Mouse (Mus musculus): Measurements from ENCODE around the gene Rps19bp1. TPM values are rescaled to one million over a fixed set of nuclear protein-coding genes. Genes with fewer than 3 reads are reported as not detected.

Rps19bp1 gene
- total RNA-seq (2015; ENCODE audit: low replicate concordance), result 15.4 and 16.5 TPM in 2 replicates
- 5.0 and 10.1 TPM in 2 replicates for total RNA-seq (2017; ENCODE audit: low replicate concordance)

DNA sequence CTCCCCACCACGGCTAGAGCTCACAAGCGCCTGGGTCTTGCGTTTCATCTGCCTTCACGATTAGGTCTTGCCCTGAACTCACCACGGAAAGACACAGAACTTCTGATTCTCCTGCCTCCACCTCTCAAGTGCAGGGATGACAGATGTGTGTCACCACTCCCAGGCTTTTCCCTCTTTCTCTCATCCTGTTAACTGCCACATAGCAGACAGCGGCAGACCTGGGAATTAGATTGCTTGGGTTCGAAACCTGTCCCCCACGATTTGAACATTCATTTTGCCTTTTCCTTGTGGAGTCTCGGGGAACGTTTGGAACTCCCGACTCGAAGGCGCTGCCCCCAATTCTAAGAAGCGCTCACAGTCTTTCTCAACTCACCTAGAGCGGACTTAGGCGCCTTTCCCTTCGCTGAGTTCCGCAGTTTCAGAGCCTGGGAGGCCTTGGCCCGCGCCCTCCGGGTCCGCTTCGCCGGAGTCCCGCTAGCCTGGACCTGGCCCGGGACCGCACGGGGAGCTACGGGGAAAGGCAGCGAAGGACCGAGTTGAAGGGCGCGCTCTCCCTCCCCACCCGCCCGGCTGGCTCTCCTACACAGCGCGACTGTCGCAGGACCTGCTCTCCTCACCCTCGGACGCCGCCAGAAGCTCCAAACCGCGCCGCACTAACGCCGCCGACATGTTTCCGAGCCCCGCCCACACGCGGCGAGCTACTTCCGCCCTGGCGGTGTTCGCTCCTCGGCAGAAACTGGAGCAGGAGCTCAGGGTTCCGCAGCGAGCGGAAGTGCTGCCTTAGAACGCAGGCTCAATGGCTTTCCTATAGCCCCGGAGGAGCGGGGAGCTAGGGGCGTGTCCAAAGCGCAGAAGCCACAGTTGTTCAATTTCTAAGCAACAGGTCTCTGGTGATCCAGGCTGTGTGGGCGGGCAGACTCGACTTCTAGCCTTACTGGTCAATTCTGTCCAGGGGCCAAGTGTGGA lies at the start of gene Rps19bp1:
Gene Rps19bp1, minus strand, starts transcription at position 706 of the 966 bp plus-strand sequence.
- peak; percentile 95 for ATAC-seq (replicated peaks; ENCODE audit: low FRiP score, poor library complexity, severe bottlenecking)

DNA sequence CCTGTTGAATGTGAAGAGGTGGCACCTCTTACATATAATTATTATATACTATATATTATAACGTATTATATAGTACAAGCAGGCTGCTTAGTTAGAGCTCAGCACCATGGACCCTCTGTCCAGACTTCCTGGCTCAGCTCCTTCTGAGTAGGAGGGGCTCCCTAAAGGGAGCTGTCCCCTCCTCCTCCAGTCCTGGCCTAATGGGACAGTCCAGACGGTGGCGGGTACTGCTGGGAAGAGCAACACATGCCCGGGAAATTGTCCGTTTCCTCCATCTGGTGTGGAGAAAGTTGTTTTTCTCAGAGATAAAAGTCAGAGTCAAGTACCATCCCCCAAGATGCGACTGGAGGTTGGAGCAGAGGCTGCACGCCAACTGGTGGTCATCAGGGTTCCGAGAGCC lies 42.0 kb upstream of the Rps19bp1 start:
- no peak for ATAC-seq (replicated peaks; ENCODE audit: low FRiP score, poor library complexity, severe bottlenecking)

DNA sequence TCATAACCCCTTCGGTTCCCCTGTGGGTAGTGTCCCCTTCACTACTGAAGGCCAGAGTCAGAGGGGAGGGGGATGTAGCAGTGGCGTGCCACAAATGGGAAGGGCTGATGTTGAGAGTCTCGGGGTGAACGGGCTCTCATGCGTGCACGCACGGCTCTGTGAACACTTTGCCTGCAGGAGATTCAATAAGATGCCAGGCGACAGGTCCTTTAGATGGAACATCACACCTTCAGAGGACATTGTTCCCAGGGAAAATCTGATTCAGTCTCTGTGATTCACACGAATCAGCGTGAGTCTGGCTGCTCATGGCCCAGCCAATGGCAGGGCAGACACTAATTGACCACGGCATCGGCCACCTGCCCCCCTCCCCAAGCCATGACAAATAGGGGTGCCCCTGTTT lies 40.1 kb upstream of the Rps19bp1 start:
- ATAC-seq (replicated peaks; ENCODE audit: low FRiP score, poor library complexity, severe bottlenecking), result no peak

DNA sequence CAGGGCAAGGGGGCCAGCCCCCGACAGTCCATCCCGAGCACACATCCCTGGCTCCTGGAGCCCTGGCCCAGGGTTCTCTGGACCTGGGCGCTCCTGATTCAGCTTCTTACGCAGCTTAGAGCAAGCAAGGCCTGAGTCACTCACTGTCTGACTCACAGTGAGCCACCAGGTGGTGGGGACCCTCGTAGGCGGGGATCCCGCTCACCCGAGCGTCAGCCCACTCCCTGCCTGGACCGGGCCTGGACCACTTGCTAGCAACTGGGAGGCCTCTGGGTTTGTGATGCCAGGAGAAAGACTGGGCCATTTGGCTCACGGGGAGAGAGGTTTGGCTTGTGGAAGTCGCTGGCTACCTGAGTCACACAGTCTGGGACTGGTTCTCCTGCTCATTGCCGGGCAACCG lies 39.7 kb upstream of the Rps19bp1 start:
- ATAC-seq (replicated peaks; ENCODE audit: low FRiP score, poor library complexity, severe bottlenecking), result no peak

DNA sequence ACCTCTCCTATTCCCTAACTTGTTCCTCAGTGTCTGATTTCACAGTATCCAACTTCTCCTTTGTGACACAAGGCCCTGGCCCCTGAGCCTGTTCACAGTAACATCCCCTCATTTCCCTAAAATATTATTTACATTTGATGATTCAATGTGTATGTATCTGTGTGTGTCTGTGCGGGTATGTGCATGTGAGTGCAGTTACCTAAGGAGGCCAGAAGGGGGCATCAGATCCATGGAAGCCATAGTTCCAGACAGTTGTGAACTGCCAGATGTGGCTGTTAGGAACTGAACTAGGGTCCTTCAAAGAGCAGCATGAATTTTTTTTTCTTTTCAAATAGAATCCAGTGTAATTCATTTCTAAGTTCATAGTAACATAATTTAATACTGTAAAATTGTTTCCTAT lies 33.0 kb upstream of the Rps19bp1 start:
- no peak for ATAC-seq (replicated peaks; ENCODE audit: low FRiP score, poor library complexity, severe bottlenecking)

DNA sequence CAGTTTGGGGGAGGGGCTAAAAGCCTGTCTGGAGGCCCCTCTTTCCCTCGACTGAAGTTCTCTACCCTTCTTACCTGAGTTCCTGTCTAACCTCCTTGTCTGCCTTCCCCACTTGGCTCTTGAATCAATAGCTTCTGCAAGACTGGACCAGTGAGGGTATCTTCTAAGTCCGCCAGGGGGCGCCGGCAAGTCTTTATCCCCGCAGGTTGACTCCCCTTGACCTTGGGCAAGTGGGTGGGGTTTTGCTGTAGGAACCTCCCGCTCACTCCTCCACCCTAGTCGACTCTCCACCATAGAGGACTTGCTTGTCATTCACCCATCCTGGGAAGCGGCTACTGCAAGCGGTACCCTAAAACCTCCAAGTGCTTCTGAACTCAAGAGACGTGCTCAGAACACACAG lies 25.3 kb upstream of the Rps19bp1 start:
- ATAC-seq (replicated peaks; ENCODE audit: low FRiP score, poor library complexity, severe bottlenecking), result peak; percentile 63

DNA sequence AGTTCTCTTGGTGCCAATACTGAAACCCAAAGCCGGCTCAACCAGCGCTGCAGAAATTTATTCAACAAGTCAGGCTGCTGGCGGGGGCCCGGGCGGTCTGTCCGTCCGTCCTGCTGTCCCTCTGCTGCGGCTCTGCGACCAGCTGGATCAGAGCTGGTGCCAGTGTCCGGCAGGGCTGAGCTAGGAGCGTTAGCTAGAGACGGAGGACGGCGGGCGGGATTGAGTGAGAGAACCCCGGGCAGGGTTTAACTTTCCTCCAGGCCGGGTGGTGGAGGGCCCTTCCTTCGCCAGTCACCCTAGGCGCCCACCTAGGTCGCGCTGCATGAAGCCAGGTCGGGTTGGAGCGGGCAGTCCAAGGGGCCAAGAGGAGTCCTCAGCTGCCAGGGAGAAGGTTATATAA lies 23.9 kb upstream of the Rps19bp1 start:
- no peak for ATAC-seq (replicated peaks; ENCODE audit: low FRiP score, poor library complexity, severe bottlenecking)

DNA sequence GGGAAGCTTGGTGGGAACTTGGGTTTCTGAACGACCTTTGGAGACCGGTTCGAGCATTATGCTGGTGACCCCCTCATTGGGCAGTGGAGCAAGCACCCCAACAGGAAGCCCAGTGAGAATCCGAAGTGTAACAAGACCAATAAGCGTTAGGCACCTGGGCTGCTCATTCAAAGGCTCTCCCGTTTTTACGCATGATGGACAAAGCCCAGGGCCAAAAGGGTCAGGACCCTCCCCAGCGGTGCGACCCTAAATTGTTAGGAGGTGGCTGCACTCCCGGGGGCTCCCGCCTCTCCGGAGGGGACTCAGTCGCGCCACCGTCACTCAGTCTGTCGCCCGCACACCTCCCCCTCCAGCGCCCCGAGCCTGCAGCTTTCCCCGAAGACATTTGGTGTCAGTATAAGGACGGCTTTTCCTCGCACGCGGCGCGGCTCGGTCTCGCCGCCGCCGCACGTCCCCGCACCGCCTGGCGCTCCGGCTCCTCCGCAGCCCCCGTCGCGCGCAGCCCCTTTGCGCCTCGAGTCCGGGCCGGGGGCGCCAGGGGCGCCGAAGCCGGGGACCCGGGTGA lies 22.8 kb upstream of the Rps19bp1 start, which contains the start of gene Cacna1i:
Gene Cacna1i, plus strand, starts transcription at position 388 of the 565 bp plus-strand sequence.
- ATAC-seq (replicated peaks; ENCODE audit: low FRiP score, poor library complexity, severe bottlenecking), result no peak

DNA sequence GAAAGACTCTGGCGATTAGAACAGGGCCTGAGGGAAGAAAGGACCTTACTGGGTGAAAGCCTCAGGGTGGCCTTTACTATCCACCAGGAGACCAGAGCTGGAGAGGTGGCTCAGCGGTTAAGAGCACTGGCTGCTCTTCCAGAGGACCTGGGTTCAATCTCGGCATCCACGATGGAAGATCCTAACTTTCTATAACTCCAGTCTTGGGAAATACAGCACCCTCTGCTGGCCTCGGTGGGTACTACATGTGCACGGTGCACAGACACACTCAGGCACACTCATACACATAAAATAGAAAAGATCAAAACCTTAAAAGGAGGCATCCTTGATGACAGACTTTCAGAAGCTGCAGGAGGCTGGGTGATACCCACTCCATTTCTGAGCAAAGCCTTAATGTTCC lies 16.5 kb upstream of the Rps19bp1 start:
- peak; percentile 69 for ATAC-seq (replicated peaks; ENCODE audit: low FRiP score, poor library complexity, severe bottlenecking)

DNA sequence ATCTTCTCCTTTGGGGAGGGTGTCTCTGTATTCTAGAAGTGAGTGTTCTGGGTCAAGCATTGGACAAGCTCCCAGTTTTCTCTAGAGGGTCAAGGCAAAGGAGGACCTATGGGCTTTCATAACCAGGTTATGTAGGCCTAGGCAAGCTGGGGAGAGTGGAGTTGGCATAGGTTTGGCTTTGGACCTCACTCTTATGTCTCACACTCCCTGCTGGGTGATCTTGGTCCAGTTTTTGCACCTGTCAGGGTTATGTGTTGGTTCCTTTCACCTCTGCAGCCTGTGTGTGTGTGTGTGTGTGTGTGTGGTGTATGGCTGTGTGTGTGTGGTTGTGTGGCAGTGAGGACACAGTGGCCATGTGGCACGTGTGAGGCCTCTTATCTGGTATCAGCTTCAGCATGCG lies 14.9 kb upstream of the Rps19bp1 start:
- no peak for ATAC-seq (replicated peaks; ENCODE audit: low FRiP score, poor library complexity, severe bottlenecking)

DNA sequence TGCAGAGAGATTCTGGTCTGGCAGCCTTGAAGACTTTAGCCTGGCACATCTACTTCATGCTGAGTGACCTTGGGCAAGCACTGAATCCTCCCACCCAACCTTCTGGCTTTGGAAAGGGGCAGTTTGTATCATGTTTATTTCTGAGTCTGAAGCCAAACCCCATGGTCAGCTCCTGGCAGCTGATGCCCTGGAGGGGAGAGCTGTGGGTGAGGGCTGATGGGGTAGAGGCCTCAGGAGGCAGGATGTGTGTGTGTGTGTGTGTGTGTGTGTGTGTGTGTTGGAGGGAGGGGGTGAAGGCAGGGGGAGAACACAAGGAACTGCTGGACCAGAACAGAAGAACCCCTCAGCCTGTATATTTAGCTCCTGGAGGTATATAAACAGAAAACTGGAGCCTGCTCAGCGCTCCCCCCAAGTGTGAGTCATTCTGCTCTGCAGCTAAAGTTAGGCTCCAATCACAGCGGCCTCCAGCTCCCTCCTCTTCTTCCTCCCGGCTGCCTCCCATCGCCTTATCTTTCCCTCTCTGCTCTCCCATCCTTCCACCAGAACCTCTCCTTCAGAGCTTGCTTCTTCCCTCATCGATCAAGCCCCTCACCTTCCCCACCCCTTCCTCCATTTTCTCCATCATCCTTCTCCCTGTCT lies 14.1 kb upstream of the Rps19bp1 start:
- no peak for ATAC-seq (replicated peaks; ENCODE audit: low FRiP score, poor library complexity, severe bottlenecking)

DNA sequence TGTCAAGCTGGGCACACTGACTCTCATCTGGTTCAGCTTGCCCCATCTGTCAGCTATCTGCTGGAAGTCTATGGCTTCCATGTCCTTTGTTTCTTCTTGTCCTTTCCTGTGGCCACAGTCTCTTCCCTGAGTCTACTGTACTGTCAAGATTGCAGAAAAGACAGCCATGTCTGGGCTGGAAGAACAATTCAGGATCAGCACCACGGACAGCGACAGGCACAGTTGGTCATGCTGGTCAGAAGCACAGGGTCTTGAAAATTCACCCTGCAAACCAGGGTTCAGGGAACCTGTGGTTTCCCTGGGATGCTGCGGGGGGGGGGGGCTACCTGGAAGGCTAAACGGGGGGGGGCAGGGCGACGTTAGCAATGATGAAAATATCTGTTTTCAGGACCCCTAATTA lies 13.5 kb upstream of the Rps19bp1 start:
- no peak for ATAC-seq (replicated peaks; ENCODE audit: low FRiP score, poor library complexity, severe bottlenecking)

DNA sequence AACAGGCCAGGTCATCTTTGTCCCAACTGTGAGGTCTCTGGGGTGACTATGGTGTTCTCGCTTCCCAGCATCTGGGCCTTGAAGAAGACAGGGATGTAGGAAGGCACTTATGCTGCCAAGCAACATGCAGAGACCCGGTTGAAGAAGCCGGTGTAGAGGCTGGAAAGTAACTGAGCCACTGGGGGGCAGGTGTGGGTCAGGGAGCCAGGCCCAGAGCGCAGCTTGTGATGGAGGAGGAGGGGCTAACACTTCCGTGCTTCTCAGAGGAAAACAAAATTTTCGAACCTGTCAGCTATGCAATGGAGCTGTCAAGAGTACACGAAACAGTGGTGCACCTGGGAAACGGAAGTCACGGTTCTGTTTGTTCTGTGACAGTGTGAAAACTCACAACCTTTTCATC lies 13.0 kb upstream of the Rps19bp1 start:
- no peak for ATAC-seq (replicated peaks; ENCODE audit: low FRiP score, poor library complexity, severe bottlenecking)

DNA sequence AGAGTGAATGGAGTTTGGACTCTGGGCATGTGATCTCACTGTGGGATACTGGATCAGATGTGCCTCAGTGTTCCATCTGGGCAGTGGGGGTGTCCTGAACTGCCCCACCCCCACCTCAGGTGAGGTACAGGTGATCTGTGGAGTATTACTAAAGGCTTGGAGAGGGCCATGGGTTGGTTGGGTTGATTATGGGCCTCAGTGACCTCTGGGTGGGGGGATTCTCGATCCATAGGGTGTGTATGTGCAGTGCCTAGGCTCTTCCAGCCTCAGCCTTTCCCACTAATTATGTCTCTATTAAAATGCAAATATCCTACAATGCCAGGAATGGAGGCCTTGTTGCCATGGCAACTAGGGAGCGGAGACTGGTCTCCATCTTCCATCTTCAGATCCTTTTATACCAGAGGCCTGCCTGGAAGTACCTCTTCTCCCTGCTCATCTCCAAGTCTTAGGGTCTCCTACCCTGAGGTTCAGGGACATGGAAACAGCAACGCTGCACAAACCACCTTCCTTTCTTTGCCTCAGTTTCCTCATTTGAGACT lies 7.8 kb upstream of the Rps19bp1 start:
- no peak for ATAC-seq (replicated peaks; ENCODE audit: low FRiP score, poor library complexity, severe bottlenecking)

DNA sequence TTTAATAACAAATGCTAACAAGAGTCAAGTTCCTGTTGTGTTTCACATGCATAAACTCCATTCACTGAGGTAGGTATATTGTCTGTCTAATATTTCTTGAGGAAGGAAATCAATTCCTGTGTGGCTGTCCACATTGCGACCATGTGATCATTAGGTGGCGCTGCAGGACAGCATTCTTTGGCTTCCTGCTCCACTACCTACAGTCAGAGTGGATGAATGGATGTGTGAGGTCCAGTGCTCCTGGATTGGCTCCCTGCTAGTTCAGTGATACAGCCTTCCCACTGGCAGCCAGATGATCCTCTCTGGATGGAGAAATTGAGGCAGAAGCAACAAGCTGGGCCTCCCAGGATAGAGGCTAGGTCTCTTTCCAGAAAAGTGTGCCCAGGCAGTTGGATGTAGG lies 2.2 kb upstream of the Rps19bp1 start:
- no peak for ATAC-seq (replicated peaks; ENCODE audit: low FRiP score, poor library complexity, severe bottlenecking)

DNA sequence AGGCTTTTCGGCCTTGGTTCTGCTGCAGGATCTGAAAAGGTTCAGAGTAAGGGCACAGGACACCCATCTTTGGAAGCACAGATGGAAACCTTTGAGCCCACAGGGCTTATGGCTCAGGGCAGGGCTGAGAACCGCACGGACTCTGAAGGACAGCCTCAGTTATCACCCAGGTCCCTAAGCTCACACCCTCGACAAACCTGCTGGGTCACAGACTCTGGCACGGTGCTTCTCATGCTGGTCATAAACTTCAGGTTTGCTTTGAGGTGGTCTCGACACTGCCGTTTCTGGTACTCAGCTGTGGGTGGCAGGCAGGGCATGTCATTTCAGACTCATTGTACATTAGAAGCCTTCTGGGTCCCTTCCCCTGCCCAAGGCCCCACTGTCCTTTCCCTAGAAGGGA lies 3.0 kb downstream of the Rps19bp1 start:
- ATAC-seq (replicated peaks; ENCODE audit: low FRiP score, poor library complexity, severe bottlenecking), result no peak

DNA sequence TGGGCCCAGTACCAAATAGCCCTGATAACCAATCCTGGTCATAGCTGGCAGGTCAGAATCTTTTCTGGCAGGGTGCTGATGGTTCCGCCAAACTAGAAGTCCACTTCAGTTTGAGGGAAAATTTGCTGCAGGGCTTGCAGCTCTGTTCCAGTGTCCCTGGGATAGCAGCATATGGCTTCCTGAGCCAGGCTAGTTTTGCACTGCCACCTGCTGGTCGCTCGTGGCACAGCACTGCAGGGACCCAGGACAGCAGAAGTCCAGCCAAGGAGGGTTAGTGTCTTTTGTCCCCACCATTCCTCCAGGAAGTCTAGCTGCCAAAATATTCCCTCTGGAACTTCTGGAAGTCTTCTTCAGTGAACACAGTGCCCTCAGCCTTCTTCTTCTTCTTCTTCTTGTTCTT lies 3.4 kb downstream of the Rps19bp1 start:
- 0 out of 2 replicates have a peak, but pooled peaks have one; percentile 40 for ATAC-seq (replicated peaks; ENCODE audit: low FRiP score, poor library complexity, severe bottlenecking)

DNA sequence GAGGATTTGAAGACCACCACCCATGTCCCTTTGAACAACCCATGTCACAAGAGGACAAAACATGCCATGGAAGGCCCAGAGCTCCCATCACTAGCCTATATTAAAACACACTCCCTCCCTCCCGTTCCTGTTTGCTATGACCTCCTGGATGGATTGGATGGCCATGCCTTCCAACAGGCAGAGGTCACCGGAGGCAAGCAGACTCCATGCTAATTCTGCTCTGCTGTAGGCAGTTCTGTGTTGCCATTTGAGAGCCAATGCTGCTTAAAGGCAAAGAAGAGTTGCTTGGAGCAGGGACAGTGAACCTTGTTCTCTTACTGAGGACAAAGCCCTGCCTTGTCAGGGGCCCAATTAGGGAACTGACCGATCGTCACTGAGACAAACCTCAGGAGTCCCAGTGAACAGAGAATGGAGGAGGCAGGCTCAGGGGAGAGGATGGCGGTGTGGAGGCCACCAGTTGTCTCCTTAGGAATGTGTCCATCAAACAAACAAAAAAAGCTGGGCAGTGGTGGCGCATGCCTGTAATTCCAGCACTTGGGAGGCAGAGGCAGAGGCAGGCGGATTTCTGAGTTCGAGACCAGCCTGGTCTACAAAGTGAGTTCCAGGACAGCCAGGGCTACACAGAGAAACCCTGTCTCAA lies 4.6 kb downstream of the Rps19bp1 start:
- ATAC-seq (replicated peaks; ENCODE audit: low FRiP score, poor library complexity, severe bottlenecking), result no peak

DNA sequence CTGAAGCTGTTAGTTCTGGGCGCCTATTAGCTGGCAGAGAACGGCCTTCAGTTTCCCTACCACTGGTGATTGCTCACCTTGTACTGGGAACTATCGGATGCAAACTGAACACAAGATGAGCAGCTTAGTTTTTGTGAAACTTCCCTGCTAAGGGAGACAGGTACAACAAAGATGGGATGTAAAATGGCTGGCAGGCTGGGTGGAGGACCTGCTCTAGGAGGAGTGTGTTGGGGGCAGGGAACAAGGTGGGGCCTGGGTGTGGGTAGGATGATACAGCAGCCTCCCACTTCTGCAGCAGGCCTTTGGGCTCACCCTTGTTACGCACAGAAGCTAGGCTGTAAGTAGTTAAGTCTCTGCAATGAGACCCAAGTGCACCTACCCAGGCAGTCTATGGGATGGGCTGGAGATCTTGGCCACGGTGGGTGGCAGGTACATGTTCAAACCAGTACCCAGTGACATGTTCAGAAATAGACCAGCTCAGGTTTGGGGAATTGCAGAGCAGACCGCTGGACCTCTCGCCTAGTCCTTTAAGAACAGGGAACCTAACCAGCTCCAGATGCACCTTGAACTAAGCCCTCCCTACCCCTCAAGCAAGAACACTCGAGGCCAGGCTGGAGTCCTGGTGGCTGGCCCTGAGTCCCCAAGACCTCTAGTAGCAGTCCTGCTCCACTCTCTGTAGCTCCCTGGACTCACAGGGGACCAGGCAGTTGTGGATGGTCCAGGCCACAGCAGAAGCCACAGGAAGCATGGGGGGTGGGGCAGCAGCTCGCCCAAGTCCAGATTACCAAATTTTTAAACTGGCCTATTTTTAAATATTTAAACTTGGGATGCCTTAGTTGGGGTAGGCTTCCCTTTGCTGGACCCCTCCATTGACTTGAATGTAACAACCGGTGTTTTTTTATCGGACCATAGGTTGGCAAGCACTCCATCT lies 5.6 kb downstream of the Rps19bp1 start:
- ATAC-seq (replicated peaks; ENCODE audit: low FRiP score, poor library complexity, severe bottlenecking), result peak; percentile 59
